Mouse (Mus musculus) spleen, postnatal 36 days (tissue): ENCODE results near the gene Mtor.

Experiments used
- DNase-seq, 2 experiments: peaks; one replicate each; pipeline ENCODE4 v3.0.0; 2022; ENCODE audit warnings: low spot score in 2 of 2, mixed read lengths in 1 of 2

The Mtor gene

GRCm38 (mm10) chr4:148442598-148442997, 5.8 kb upstream of the Mtor start:
- no peak for DNase-seq

- peak; percentile 90 to 91 for DNase-seq
These were observed 4.0 kb upstream of the Mtor start, which contains the start of gene Ubiad1 for GRCm38 (mm10) chr4:148444250-148444967. Ubiad1 (minus strand) TSS chr4:148444771.

GRCm38 (mm10) chr4:148448853-148449245, 438 bp downstream of the Mtor start:
- DNase-seq: no peak

GRCm38 (mm10) chr4:148453707-148454106, 5.3 kb downstream of the Mtor start:
- DNase-seq: no peak

GRCm38 (mm10) chr4:148455477-148456025, 7.1 kb downstream of the Mtor start:
- no peak for DNase-seq

- no peak for DNase-seq
These were observed 12.4 kb downstream of the Mtor start for GRCm38 (mm10) chr4:148460656-148461284.

- DNase-seq: no peak
These were observed 13.4 kb downstream of the Mtor start for GRCm38 (mm10) chr4:148461772-148462171.

- DNase-seq: no peak
These were observed 14.3 kb downstream of the Mtor start for GRCm38 (mm10) chr4:148462717-148463116.

- no peak for DNase-seq
These were observed 15.0 kb downstream of the Mtor start for GRCm38 (mm10) chr4:148463208-148463960.

GRCm38 (mm10) chr4:148464301-148464700, 15.9 kb downstream of the Mtor start:
- no peak for DNase-seq

- no peak for DNase-seq
These were observed 16.5 kb downstream of the Mtor start for GRCm38 (mm10) chr4:148464869-148465268.

- DNase-seq: no peak
These were observed 18.2 kb downstream of the Mtor start for GRCm38 (mm10) chr4:148466511-148467079.

GRCm38 (mm10) chr4:148468396-148468795, 20.0 kb downstream of the Mtor start:
- no peak for DNase-seq

- no peak for DNase-seq
These were observed 21.3 kb downstream of the Mtor start for GRCm38 (mm10) chr4:148469487-148470252.

- no peak for DNase-seq
These were observed 23.0 kb downstream of the Mtor start for GRCm38 (mm10) chr4:148471363-148471806.

GRCm38 (mm10) chr4:148472436-148473174, 24.2 kb downstream of the Mtor start:
- no peak for DNase-seq

GRCm38 (mm10) chr4:148473496-148473895, 25.1 kb downstream of the Mtor start:
- DNase-seq: no peak

- no peak for DNase-seq
These were observed 31.8 kb downstream of the Mtor start for GRCm38 (mm10) chr4:148480245-148480644.

GRCm38 (mm10) chr4:148481557-148482168, 33.3 kb downstream of the Mtor start:
- no peak for DNase-seq

- DNase-seq: no peak
These were observed 36.1 kb downstream of the Mtor start for GRCm38 (mm10) chr4:148484511-148484910.
